Mouse (Mus musculus): ENCODE results near the gene Foxa3. TPM values are rescaled to one million over a fixed set of nuclear protein-coding genes. Genes with fewer than 3 reads are reported as not detected.

The Foxa3 gene
- total and polyA plus RNA-seq, 2 experiments, result 31.2 to 54.1 TPM

DNA sequence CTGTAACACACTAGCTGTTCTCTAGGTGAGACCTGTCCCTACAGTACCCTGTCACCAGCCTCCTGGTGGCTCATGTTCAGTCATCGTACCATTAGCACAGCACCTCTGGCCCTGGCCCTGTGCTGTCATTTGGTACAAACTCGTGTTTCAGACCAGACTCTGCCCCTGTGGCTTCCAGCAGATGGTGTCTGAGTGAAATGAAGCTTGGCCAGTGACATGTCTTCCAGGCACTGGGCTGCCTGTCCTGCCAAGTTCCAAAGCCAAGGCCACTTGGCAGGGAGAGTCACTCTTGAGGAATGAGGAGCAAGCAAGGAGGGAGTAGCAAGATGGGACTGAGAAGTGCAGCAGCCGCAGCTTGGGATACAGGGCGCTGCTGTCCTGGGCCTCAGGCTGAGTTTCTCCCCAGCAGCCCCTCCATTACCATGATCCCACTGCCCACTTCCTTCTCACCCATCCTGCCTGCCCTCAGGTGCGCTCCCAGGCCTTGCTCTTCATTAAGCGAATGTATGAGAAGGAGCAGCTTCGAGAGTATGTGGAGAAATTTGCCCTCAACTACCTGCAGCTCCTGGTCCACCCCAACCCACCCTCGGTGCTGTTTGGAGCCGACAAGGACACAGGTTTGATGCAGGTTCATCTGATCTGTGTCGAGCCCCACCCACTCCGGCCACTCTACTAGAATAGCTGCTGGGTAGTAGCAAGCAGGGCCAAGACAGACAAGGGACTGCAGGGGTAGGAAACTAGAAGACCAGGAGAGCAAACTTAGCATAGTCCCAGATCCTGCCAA lies 23.1 kb upstream of the Foxa3 start:
- TF ChIP-seq CTCF (IDR thresholded peaks at IDR 0.05; ENCODE audit: low read depth, low read length) (no peak), POLR2A (IDR thresholded peaks at IDR 0.05; ENCODE audit: extremely low read depth, insufficient read depth, low read length) (no peak)
- Histone ChIP-seq H3K27ac (replicated peaks; ENCODE audit: insufficient read depth, low read depth, low read length) (no peak overlapping the region), H3K79me2 (ENCODE audit: control insufficient read depth, insufficient read depth, low read length) (no peaks in the 10 kb centered on the region), H3K9ac (ENCODE audit: low read depth, low read length) (no peak overlapping the region), H3K4me3 (ENCODE audit: insufficient read depth, low read depth, low read length) (no peak overlapping the region), H3K36me3 (ENCODE audit: control insufficient read depth, insufficient read depth, low read length) (peaks cover 31% of the 10 kb centered on the region; the same call in 1 of the 2 replicates), H3K4me1 (ENCODE audit: control insufficient read depth, insufficient read depth, low read length) (no peaks in the 10 kb centered on the region), H3K27me3 (ENCODE audit: control insufficient read depth, insufficient read depth, low read length) (no peaks in the 10 kb centered on the region)
- WGBS, result 93% methylated on average over 11 of the region's 11 CpGs
- no peak for DNase-seq (ENCODE audit: extremely low read depth, low read depth, low spot score)

DNA sequence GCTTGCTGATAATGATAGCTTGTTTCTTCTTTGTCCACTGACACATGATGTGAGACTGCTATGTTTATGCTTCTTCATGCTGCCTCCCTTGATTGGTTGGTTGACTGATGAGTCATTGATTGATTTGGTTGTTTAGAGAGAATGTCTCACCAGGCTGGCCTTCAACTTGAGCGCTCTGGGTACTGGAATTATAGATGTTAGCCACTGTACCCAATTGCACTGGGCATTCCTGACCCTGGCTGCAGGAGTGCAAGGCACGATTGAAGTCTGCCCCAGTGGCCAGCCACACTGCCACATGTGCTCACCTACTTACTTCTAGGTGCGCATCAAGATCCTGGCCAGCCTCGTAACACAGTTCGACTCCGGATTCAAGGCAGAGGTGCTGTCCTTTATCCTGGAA lies 21.3 kb upstream of the Foxa3 start:
- Histone ChIP-seq H3K27me3 (ENCODE audit: control insufficient read depth, insufficient read depth, low read length) (no peaks in the 10 kb centered on the region), H3K4me3 (ENCODE audit: insufficient read depth, low read depth, low read length) (no peak overlapping the region), H3K79me2 (ENCODE audit: control insufficient read depth, insufficient read depth, low read length) (no peaks in the 10 kb centered on the region), H3K36me3 (ENCODE audit: control insufficient read depth, insufficient read depth, low read length) (peaks cover 33% of the 10 kb centered on the region; the same call in 1 of the 2 replicates), H3K4me1 (ENCODE audit: control insufficient read depth, insufficient read depth, low read length) (no peaks in the 10 kb centered on the region), H3K27ac (replicated peaks; ENCODE audit: insufficient read depth, low read depth, low read length) (no peak overlapping the region), H3K9ac (ENCODE audit: low read depth, low read length) (no peak overlapping the region)
- no peak for TF ChIP-seq CTCF (IDR thresholded peaks at IDR 0.05; ENCODE audit: low read depth, low read length)
- no peak for TF ChIP-seq POLR2A (IDR thresholded peaks at IDR 0.05; ENCODE audit: extremely low read depth, insufficient read depth, low read length)
- no peak for DNase-seq (ENCODE audit: extremely low read depth, low read depth, low spot score)
- 92% methylated on average over 6 of the region's 6 CpGs for WGBS

DNA sequence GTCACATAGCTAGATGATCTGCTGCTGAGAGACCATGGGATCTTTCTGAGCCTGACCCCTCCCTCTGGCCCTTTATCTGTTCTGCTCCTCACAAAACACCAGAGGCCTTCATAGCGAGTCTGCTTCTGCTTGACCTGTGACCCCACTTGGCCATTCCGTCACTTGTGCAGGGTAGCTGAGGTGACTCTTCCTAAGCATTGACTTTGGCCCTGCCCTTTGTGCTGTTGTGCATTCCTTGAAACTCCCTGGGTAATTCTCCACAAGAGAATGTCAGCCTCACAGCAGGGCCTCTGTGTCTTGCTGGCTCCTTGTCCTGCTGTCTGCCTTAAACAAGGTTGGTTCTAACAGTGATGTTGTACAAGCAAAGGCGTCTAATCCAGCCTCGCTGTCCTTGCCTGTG lies 8.3 kb upstream of the Foxa3 start:
- 65% methylated on average over 4 of the region's 4 CpGs for WGBS
- H3K79me2 ChIP-seq (ENCODE audit: control insufficient read depth, insufficient read depth, low read length), result no peaks in the 10 kb centered on the region
- H3K27me3 ChIP-seq (ENCODE audit: control insufficient read depth, insufficient read depth, low read length), result no peaks in the 10 kb centered on the region
- no peak overlapping the region for H3K9ac ChIP-seq (ENCODE audit: low read depth, low read length)
- H3K4me1 ChIP-seq (ENCODE audit: control insufficient read depth, insufficient read depth, low read length), result 0 out of 2 replicates have a peak, but pooled peaks cover 2% of the 10 kb centered on the region
- no peak overlapping the region for H3K4me3 ChIP-seq (ENCODE audit: insufficient read depth, low read depth, low read length)
- H3K36me3 ChIP-seq (ENCODE audit: control insufficient read depth, insufficient read depth, low read length), result peaks cover 29% of the 10 kb centered on the region
- no peak for DNase-seq (ENCODE audit: extremely low read depth, low read depth, low spot score)
- no peak for TF ChIP-seq POLR2A (IDR thresholded peaks at IDR 0.05; ENCODE audit: extremely low read depth, insufficient read depth, low read length)
- TF ChIP-seq CTCF (IDR thresholded peaks at IDR 0.05; ENCODE audit: low read depth, low read length), result no peak
- H3K27ac ChIP-seq (replicated peaks; ENCODE audit: insufficient read depth, low read depth, low read length), result no peak overlapping the region

DNA sequence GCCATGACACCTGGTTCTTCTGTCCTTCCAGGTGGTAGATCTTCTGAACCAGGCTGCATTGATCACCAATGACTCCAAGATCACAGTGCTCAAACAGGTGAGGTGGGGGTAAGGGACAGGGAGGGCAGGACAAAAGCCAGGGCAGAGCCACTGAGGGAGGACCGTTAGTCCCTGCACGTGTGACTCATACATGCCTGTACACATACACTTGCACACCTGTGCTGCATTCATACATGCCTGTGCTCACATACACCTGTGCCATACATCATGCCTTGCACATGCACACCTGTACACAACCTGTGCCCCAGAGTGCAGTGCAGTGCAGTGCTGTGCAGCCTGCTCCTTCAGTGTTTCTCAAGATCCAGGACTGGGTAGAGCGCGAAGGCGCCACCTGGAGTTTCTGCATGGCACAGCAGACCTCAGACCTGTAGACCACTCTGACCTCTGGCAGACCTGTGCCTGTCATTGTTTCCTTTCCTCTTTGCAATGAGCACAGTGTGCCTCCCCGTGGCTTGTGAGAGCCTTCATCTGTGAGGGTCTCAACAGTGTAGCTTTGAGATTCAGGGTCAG lies 5.8 kb upstream of the Foxa3 start:
- H3K4me3 ChIP-seq (ENCODE audit: insufficient read depth, low read depth, low read length), result no peak overlapping the region
- no peaks in the 10 kb centered on the region for H3K27me3 ChIP-seq (ENCODE audit: control insufficient read depth, insufficient read depth, low read length)
- peaks cover 17% of the 10 kb centered on the region for H3K36me3 ChIP-seq (ENCODE audit: control insufficient read depth, insufficient read depth, low read length)
- 74% methylated on average over 6 of the region's 6 CpGs for whole genome bisulfite sequencing
- no peak overlapping the region for H3K9ac ChIP-seq (ENCODE audit: low read depth, low read length)
- H3K79me2 ChIP-seq (ENCODE audit: control insufficient read depth, insufficient read depth, low read length), result peaks cover 7% of the 10 kb centered on the region; the same call in 1 of the 2 replicates
- no peak overlapping the region for H3K27ac ChIP-seq (replicated peaks; ENCODE audit: insufficient read depth, low read depth, low read length)
- peak; percentile 85 for TF ChIP-seq CTCF (IDR thresholded peaks at IDR 0.05; ENCODE audit: low read depth, low read length)
- TF ChIP-seq POLR2A (IDR thresholded peaks at IDR 0.05; ENCODE audit: extremely low read depth, insufficient read depth, low read length), result no peak
- DNase-seq (ENCODE audit: extremely low read depth, low read depth, low spot score), result no peak
- 0 out of 2 replicates have a peak, but pooled peaks cover 2% of the 10 kb centered on the region for H3K4me1 ChIP-seq (ENCODE audit: control insufficient read depth, insufficient read depth, low read length)

DNA sequence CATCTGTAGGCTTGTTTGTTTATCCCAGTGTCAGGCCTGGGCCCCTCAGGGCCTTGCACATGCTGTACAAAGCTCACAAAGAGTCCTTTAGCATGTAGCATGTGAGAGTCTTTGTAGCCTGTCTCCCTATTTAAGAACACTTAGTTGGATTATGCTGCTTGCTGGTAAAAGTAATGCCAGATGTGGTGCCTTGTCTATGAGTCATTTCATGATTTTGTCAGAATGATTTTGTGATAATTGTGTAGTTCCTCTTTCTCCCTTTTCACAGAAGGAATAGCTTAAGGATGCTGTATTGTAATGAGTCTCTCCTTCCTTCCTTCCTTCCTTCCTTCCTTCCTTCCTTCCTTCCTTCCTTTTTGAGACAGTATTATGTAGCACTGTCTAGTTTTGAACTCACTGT lies 4.7 kb upstream of the Foxa3 start:
- no peak overlapping the region for H3K4me3 ChIP-seq (ENCODE audit: insufficient read depth, low read depth, low read length)
- 0 out of 2 replicates have a peak, but pooled peaks cover 2% of the 10 kb centered on the region for H3K4me1 ChIP-seq (ENCODE audit: control insufficient read depth, insufficient read depth, low read length)
- H3K27ac ChIP-seq (replicated peaks; ENCODE audit: insufficient read depth, low read depth, low read length), result no peak overlapping the region
- H3K36me3 ChIP-seq (ENCODE audit: control insufficient read depth, insufficient read depth, low read length), result peaks cover 17% of the 10 kb centered on the region
- peaks cover 10% of the 10 kb centered on the region; the same call in 1 of the 2 replicates for H3K79me2 ChIP-seq (ENCODE audit: control insufficient read depth, insufficient read depth, low read length)
- H3K27me3 ChIP-seq (ENCODE audit: control insufficient read depth, insufficient read depth, low read length), result no peaks in the 10 kb centered on the region
- no peak overlapping the region for H3K9ac ChIP-seq (ENCODE audit: low read depth, low read length)
- no peak for TF ChIP-seq POLR2A (IDR thresholded peaks at IDR 0.05; ENCODE audit: extremely low read depth, insufficient read depth, low read length)
- no peak for DNase-seq (ENCODE audit: extremely low read depth, low read depth, low spot score)
